Mouse (Mus musculus) embryo, embryonic 10 days (tissue): ENCODE measurements around the gene Ankfy1.

Experiments used
- DNase-seq: peaks from one replicate; pipeline ENCODE4 v3.0.0-alpha.2; 2015; ENCODE audit warnings: low spot score

Gene Ankfy1

DNA sequence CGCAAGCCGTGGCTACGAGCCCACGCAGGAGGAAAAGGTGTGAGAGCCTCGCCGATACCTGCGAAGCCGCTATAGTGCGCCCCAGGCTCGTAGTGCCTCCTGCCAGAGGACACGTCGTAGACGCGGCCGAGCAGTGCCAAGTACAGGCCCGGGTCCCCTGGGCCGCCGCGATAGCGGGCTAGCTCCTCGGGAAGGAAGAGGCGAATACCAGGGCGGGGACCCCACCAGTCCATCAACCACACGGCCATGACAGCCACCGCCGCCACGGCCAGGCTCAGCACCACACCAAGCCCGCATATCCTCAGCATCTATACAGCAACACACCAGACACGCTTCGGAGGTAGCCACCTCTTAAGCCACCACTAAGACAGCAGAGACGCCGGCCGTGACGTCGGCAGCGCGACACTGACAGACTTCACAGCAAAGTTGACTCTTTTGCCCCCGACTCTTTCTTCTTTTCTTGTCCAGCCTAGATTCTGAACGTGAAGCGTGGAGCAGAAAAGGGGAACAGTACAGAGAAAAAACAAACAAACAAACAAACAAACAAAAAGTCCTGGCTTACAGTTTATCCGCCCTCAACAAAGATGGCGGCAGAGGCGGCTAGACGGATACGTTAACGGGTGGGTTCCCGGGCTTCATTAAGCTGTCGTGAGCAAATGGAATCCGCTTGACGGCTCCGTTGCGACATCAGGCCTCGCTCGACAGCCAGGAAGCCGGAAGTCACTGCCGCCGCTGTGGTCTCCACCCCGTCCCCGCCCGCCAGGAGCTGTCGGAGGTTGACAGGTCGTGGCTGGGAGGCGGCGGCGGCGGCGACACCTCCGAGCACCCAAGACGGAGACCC lies 105.9 kb downstream of the Ankfy1 start, which contains the start of the genes Cyb5d2 and Zzef1:
Gene Cyb5d2 (minus strand): TSS at position 688 of the 841 bp plus-strand sequence.
Gene Zzef1 (plus strand): TSS at position 772 of the 841 bp plus-strand sequence.
- DNase-seq, result peak; percentile 98

DNA sequence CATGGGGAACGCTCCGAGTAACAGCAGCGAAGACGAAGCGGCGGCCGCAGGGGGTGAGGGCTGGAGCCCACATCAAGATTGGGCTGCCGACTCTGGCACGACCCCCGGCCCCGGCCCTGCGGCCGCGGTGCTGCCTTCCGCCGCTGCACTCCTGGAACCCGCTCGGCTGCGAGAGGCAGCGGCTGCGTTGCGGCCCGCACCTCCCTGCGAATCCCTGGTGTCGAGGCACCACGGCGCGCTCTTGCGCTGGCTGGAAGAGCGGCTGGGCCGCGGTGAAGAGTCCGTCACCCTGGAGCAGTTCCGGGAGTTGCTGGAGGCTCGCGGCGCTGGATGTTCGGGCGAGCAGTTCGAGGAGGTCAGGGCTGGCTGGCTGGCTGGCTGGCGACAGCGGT lies 106.5 kb downstream of the Ankfy1 start:
- peak; percentile 20 for DNase-seq

DNA sequence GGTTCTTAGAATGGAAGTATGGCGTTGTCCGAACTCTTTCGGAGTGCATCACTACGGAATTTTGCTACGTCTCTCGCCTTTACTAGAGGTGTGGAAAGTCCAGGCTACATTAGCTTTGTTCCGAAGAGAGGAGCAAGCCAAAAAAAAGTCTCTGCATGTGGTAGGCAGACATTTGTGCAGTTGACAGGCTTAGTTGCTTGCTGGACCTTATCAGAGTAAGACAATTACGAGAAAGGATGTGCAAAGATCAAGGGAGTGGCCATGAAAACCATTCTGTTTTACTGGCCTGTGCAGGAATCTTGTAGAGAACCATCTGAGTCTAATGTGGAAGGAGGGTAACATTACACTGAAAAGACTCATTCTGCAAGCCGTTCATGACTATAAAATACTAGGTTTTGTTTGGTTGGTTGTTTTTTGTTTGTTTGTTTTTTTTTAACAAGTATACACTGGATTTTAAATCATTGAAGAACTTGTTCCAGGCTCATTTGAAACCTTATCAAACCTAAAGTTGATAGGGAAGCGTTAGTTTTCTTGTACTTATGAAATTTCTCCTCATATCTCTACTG lies 107.0 kb downstream of the Ankfy1 start:
- no peak for DNase-seq

DNA sequence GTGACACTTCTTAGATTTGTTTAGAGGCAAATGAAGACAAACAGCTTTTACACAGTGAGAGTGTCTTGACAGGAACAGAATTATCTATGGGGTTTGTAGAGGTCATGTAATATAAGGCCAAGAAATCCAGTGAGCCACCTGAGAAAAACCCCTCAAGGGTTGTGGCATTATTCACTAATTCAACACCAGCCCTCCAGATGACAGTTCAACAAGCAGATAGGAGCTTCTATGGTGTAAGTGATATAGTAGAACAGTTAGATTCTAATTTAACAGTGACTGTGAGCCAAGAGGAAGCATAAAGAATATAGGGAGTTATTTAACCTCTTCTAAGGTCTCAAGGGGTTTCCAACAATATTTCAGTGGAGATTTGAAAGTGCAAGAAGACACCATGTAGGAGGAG lies 108.3 kb downstream of the Ankfy1 start:
- no peak for DNase-seq

DNA sequence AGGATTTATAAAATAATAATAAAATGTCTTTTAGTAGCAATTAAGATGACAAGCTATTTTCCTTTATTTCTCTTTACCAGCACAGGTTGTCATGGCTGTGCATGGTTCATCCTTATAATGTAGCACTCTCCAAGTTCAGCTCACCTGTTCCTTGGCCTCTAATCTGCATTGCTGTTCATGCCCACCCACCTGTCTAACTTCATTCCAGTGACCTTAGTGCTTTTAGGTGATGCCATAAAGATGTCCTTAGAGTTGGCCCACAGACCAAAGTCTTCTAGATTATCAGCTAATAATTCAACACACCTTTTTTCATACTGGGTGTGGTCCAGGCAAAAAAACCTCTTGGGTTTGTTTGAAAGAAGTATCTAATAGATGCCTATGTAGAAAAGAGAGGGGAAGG lies 111.4 kb downstream of the Ankfy1 start:
- DNase-seq, result no peak

DNA sequence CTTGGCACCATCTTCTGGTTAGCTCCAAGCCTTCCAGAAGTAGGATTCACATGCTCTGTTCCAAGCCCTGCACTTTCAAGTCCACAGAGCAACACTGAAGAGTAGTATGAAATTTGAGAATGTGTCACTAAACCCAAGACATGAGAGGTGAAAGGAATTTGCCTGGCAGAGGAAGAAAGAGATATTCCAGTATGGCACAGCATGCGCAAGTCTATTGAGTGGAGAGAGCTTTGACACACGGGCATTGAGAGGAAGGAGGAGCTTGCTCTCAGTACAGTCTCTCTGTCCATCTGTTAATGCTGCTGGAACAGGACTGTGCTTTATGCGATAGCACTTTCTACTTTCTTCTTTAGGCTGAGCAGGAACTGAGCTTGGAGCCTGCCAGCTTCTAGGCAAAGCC lies 113.2 kb downstream of the Ankfy1 start:
- no peak for DNase-seq

DNA sequence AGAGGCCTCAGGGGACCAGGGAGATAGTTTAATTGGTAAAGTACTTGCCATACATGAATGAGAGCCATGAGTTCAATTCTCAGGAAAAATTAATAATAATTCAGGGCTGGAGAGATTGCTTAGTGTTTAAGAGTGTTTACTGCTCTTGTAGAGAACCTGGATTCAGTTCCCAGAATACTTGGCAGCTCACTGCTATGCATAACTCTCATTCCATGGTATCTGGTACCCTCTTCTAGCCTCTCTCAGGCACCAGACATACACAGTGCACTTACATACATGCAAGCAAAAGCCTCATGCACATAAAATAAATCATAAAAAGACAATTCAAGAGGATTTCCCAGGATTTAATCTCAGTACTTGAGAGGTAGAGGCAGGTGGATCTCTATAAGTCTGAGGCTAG lies 114.8 kb downstream of the Ankfy1 start:
- DNase-seq, result no peak

DNA sequence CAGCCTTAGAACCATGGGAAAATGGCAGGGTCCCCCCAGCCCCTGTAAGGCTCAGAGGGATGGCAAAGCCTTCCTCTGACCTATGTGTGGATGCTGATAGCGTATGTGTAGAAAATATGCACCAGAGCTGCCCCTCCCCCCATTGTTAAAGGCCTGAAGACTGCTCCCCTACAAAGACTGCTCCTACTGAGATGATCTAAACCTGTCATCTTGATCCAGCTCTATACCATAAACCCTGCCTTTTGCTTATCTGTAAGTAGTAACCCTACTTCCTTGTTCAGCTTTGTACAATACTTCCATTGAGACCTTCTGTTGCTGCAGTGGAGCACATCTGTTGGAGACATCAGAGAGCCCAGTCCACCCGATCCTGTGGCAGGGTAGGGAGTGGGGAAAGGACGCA lies 115.4 kb downstream of the Ankfy1 start:
- DNase-seq, result no peak

DNA sequence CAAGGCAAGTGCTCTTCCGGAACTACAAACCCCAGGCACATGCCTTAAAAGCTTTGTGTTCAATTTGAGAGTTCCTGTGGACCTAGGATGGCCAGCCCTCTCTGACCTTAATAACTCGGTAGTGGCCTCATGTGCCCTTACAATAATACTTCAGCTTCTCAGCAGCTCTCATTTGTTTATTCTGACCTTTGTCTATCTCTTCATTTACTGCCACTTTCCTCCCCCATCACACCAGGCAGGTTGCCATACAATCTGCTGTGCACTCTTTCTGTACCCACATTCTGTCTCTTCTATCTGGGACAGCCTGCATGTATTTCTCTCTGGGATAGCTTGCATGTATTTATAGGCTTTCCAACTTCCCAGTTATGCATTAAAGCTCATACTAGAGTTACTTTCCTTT lies 116.8 kb downstream of the Ankfy1 start:
- no peak for DNase-seq

DNA sequence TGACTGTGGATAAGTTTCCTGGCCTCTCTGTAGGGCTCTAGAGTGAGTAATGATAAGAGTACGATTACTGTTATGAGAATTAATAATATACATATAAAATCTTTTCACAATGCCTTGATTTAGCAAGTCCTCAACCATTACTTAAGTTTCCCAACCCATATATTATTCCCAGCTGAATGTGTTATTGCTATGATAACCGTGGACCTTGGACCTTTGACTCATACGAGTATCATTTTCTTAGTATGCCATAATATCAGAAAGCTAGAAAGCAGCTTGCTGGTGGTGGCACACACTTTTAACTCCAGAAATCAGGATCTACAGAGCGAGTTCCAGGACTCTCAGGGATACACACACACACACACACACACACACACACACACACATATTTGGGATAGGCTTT lies 118.2 kb downstream of the Ankfy1 start:
- no peak for DNase-seq

DNA sequence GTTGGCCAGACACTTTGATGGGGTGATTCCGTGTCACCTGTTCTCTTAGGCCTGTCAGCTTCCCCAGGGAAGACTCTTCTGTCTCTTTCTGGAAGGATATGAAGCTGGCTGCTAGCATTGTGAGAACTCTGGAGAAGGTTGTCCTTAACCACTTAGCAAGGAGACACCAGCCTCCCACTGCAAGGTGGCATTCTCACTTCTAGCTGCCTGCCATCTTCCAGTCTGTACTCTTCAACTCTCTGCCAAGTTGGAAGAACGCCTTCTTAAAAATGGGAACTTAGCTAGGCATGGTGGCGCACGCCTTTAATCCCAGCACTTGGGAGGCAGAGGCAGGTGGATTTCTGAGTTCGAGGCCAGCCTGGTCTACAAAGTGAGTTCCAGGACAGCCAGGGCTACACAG lies 123.9 kb downstream of the Ankfy1 start:
- no peak for DNase-seq

DNA sequence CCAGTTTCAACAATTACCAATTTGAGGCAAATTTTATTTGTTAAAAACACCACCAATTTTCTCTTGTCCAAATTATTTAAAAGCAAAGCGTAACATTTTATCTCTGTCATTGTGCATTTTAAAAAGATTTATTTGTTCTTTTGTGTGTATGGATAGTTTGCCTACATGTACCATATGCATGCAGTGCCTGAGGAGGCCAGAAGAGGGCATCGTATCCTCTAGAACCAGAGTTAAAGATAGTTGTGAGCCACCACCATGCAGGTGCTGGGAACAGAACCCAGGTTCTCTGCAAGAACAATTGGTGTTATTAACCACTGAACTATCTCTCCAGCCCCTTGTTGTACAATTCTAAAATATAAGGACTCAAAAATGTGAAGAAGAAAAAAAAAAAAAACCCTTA lies 124.4 kb downstream of the Ankfy1 start:
- DNase-seq, result peak; percentile 18

DNA sequence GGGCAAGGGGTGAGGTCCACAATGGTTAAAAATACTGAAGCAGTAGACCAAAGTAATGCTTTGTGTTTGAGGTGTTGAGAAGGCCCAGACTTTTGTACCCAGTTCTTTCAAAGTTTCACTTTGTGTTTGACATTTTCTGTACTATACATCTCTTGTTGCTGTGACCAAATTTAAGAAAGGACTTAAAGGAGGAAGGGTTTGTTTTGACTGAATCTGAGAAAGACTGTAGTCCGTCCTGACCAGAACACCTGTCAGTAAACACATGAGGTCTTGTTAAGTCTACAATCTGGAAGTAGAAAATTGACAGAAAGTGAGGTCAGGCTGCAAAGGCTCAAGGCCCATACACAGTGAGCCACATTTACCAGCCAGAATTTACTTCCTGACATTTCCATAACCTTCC lies 127.1 kb downstream of the Ankfy1 start:
- DNase-seq, result no peak

DNA sequence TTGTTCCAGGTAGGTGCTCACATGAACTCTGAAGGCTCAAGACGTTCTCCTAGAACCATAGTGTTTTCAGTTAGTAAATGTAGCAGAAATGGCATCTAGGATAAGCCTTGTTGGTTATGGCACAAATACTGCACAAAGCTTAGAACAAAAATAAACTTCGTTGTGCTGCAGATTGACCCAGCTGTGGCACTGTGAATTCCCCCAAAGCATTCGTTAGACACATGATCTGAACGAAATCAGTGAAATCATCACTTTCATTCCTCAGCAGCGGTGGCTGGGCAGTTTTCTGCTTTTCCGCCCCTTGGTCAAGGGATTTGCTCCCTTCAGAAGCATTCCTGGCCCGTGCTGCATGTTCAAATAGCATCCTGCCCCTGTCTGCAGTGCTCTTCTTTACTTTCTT lies 128.3 kb downstream of the Ankfy1 start:
- no peak for DNase-seq

DNA sequence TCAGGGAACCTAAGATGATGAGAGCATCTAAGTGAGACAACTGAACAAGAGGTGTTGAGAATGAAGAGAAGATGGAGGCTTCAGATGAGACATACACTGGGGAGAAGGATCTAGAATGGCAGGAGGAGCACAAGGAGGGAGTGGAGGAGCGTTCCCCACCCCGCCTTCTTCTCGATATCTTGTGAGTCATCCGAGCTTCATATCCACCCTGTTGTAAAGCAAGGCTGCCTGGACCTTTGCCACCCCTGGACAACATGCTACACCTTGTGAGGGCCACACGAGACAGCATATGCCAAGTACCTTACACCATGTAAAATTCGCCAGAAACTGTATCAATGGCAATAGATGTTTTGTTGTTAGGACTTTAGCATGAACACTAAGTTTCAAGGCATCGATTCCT lies 131.2 kb downstream of the Ankfy1 start:
- DNase-seq, result no peak
